Mouse (Mus musculus): ENCODE results near the gene Krt84.
"Not testable (repeated sequence)": the region's sequence is repeated elsewhere in the genome, so short reads cannot be mapped to it uniquely, and the experiment has no call there.

The Krt84 gene

DNA sequence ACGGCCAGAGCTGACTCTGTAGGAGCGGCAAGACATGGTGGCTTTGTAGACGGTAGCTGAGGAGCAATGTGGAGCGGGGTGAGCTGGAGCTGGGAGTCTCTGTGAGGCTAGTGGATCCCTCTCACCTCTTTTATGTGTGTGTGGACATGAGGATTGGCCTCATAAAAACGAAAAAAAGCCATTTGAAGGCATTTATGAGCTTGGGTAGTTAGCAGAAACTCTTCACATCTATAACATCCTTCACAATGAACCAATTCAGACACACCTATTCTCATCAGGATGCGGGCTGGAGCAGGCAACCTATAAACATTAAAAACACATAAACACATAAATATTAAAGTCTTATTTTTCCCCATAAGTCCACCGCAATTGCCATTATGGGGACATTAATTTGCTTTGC, at the start of gene Krt84:
TSS of gene Krt84 (minus strand) at position 101 of the 400 bp plus-strand sequence.
- no peak for DNase-seq (ENCODE audit: low spot score in 2 of 2)

DNA sequence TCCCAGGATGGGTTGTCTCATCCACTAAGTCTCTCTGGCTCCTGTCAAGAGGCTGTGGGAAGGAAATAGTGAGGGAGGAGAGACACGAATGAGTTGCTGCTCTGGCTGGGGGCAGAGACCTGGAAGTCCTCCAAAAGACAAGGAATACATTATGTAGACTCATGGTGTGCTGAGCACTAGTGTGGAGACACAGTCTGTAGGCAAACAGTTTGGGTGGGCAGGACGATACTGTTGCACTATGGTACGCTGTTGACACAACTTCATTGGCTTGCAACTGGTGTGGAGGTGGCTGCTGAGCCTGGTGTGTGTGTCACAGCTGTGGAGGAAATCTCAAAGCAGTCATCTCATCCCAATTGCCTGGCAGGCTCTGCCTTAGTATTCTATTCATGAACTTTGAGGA, 49.1 kb upstream of the Krt84 start:
- DNase-seq (ENCODE audit: low spot score in 2 of 2), result no peak

DNA sequence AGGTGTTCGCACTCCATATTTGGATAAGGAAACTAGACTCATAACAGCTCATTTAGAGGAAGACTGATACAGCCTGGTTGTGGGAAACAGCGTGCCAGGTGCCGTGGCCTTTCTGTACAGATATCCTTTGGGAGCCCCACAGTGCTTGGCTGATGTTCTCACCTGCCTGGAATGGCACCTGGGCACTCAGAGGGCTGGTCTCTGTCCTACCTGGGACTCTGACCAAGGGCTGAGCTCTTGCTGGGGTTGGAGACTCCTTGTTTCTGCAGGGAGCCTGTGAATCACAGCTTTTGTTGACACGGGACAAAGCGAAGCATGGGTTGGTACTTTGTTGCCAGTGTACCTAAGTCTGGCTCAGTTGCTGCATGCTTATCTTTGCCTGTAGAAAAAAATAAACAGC, 42.9 kb upstream of the Krt84 start:
- no peak for DNase-seq (ENCODE audit: low spot score in 2 of 2)

DNA sequence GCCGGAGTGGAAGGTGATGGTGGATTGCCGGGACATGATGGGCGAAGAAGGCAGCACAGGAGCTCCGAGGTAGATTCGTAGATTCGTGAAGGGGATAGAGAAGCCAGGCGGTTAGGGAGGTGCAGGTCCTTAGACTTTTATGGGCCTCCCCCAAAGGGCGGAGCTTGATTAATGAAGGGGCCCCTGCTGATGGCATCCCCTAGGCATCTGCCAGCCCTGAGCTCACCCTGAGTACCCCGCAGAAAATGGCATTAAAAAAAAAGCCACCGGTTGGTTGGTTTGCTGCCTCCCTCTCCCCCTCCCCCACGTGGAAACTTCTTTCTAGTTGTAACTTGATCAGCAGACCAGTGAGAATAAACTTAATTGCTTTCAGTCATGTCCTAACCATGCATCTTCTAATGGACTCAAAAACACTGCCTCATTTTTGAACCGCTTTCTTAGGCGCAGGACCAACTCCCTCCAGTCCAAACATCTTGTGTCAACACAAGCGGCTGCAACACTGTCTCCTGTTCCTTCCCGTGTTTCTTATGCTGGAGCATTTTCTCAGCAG, 41.3 kb upstream of the Krt84 start, which contains the start of gene Krt75:
TSS of gene Krt75 (minus strand) at position 109 of the 550 bp plus-strand sequence.
- DNase-seq (ENCODE audit: low spot score in 2 of 2), result no peak

DNA sequence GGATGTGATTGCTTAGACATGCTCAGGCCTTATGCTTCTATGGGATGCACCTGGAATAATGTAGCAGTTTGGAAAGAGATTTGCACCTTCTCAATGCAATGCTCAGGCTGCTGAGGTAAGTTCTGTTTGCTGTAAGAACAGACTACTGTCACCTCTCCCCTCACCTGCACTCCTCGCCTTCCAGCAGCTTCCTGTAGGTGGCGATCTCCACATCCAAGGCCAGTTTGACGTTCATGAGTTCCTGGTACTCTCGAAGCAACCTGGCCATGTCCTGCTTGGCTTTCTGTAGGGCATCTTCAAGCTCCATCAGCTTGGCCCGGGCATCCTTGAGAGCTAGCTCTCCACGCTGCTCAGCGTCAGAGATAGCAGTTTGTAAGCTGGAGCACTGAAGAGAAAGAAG, 35.2 kb upstream of the Krt84 start:
- DNase-seq (ENCODE audit: low spot score in 2 of 2), result no peak

DNA sequence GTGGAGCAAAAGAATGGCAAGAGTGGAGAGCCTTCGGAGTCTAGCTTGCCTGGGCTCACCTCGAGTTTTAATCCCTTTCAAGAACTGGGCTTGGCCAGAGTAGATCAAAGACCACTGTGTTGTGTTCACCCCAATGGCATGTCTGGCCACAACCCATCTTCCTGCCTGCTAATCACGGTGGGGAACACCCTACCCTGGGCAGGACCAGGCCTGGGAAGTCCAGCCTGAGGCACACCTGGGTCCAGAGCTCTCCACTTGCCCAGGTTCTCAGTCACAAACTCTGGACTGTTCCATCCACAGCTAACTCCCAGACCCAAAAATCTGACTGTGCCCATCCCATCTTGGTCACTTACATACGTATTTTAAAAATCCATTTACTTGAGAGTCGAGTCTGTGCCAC, 30.2 kb upstream of the Krt84 start, which contains the start of gene Krt90:
TSS of gene Krt90 (minus strand) at position 101 of the 400 bp plus-strand sequence.
- no peak for DNase-seq (ENCODE audit: low spot score in 2 of 2)

DNA sequence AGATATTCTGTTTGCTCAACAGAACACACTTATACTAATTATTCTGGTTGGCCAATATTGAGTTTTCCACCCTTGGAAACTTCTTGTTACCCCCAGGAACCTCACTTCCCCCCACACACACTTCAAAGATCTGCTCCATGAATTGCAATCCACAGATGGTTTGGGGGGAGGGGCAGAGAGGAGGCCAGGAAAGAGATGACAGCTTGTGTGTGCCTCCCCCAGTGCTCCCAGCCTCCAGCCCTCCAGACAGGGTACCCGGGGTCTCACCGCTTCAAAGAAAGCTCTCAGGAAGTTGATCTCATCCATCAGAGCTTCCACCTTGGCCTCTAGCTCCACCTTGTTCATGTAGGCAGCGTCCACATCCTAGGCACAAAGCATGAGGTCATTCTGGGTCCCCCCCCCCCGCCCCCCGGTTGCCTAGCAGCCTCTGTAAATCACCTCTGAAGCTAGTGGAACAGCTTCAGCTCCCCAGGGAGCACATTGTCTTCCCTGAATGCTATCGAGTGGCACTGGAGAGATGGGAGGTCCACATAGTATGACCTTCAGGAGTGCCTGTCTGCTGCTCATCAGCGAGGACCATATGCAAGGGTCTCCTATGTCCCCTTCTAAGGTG, 25.5 kb upstream of the Krt84 start:
- DNase-seq (ENCODE audit: low spot score in 2 of 2), result no peak

DNA sequence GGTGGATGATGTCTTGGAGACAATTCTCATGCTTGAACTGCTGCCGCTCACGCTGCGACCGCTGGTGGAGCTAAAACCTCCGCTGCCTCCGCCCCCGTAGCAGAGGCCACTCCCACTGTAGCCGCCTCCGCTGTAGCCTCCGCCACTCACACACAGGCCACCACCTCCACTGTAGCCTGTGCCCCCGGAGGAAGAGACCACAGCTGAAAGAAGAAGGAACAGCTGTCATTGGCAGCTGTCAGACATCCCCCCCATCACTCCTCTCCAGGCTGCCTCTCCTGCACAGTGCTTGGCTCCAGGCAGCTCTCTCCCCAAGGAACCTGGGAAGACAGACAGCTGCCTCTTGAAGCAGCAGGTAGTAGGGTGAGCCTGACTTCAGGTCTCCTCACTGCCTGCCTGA, 20.5 kb upstream of the Krt84 start:
- no peak for DNase-seq (ENCODE audit: low spot score in 2 of 2)

DNA sequence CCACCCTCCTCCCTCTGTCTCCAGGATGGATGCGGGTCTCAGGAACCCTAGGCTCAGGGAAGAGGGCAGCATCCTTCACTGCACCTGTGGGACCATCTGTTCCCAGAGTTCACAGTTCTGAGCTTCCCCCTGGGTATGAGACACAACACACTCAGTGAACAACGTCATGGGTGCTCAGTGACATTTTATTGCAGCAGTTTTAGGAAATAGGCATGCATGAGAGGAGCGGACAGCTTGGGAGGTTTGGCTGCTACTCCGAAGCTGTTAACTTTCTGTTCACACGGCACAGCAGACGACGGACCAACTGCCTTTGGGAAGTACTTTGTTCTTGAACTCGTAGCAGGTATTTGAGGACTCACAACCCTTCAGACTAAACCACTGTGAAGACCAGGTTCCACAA, 19.6 kb upstream of the Krt84 start:
- DNase-seq (ENCODE audit: low spot score in 2 of 2), result no peak

DNA sequence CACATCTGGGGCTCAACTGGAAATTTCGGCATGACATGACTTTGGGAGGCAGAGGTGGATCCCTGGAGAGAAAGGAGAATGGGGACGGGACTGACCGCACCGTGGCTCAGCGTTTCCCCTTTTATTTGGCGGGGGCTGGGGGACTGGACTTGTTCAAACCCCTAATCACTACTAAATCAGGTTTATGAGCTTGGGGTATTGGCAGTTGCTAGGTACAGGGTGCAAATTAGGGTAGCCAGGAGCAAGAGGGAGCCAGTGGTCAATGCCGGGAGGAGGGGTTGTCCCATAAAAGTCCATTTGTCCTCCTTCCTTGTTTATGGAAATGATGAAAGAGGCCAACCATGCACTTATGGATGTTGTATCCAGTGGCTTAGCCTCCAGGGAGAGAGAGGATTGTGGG, 17.9 kb upstream of the Krt84 start, which contains the start of gene Krt82:
TSS of gene Krt82 (minus strand) at position 101 of the 400 bp plus-strand sequence.
- DNase-seq (ENCODE audit: low spot score in 2 of 2), result no peak

DNA sequence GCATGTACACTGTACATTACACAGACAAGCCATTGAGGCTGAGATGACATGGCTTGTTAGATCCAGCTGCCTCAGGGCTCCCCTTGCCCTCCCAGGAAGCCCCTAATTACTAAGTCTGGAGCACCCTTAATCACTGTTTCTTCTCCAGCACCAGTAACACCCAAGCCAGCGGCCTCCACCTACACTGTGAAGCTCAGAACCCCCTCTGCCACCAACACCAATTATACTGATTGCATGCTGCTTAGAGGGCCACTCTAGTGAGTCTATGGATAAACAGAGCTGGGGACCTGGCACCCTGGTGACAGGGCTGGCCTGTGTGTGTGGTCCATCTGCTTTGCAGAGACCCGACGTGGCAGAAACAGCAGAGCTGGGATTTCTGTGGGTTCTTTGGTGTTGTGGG, 11.9 kb upstream of the Krt84 start:
- no peak for DNase-seq (ENCODE audit: low spot score in 2 of 2)

DNA sequence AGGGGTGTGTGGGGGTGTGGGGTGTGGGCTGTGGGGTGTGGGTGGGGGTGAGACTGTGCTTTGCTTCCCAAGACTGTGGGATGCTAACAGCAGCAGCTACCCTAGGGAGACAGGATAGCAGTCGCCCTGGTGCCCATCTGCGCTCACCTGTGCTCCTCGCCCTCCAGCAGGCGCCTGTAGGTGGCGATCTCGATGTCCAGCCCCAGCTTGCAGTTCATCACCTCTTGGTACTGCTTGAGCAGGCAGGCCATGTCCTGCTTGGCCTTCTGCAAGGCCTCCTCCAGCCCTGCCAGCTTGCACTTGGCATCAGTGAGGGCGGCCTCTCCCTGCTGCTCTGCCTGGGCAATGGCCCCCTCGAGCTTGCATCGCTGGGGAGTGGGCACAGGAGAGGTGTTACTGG, 9.9 kb upstream of the Krt84 start:
- no peak for DNase-seq (ENCODE audit: low spot score in 2 of 2)

DNA sequence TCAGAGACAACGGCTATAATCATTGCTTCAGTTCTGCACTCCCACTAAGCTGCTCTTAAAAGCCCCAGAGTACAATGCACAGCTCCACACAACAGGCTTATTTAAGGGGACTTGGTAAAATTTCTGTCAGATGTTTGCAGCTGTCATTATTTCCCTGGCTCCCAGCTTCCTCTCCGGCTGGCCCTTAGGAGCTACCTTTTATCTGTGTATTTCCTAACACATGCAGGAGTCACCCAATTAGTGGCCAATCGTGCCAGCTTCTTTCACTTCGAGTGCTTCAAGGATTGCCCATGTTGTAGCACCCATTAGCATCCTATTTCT, 5.9 kb upstream of the Krt84 start:
- no peak for DNase-seq (ENCODE audit: low spot score in 2 of 2)

DNA sequence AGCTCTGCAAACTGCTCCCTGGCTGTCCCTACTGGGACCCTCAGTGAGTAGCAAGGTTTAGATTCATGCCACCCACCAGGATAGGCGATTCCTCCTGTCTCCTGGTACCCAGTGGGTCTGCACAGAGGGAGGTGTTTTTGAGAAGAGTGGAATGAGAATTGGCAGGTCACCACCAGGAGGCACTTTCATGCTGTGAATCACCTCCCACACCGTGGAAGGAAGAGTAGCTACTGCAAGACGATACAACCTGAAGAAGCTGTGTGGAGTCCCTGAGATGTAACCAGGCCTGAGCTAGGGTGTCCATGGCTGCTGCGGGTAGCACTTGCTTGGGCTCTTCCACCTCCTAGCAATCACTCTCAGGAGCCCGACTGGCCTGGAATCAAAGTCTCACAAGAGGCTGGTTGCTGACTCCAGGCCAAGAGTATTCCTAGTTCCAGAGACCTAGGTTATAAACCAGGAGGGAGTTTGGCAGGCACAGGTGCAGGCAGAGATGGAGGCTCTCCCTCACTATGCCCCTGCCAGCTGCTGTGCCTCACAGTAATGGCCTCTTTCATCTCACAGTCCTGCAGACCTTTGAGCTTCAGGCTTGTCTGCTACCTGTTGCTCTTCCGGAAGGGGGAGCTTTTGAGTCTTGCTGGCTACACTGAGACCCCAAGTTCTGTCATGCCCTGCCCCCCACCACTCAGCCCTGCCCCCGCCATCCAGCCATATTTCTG, 5.4 kb upstream of the Krt84 start:
- DNase-seq (ENCODE audit: low spot score in 2 of 2), result no peak

DNA sequence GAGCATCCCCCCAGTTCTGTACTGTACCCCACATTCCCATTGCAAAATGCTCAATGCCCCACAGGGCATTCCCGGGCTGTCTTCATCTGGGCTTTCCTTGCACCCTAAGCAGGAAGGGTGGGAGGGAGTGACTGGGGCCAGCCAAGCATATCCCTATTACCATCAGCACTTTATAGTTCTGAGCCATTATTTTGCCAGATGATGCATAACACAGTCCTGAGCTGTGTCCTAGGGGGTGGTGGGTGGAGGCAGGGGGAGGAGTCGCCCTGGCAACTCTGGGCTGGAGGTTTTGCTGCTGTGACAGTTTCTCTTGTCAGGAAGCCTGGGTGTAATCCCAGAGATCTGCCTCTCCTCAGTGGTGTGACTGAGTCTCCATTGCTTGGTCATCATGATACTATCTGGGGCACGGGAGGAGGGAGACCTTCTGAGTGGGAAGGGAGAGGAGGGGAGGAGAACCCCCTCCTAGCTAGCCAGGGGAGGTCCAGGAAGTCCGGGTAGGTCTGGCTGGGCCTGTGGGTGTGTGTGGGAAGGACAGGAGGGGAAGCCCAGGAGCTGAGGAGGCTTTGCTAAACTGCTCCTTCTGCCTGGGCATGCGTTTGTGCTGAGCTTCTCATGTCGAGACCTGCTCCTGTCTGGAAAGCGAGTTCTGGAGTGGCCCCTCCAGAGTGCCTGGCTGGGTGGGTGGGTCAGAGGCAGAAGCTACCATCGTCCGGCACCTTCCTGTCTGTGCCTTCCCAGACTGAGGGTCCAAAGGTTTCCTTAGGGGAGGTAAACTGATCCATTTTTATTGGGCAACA, 3.6 kb upstream of the Krt84 start:
- no peak for DNase-seq (ENCODE audit: low spot score in 2 of 2)

DNA sequence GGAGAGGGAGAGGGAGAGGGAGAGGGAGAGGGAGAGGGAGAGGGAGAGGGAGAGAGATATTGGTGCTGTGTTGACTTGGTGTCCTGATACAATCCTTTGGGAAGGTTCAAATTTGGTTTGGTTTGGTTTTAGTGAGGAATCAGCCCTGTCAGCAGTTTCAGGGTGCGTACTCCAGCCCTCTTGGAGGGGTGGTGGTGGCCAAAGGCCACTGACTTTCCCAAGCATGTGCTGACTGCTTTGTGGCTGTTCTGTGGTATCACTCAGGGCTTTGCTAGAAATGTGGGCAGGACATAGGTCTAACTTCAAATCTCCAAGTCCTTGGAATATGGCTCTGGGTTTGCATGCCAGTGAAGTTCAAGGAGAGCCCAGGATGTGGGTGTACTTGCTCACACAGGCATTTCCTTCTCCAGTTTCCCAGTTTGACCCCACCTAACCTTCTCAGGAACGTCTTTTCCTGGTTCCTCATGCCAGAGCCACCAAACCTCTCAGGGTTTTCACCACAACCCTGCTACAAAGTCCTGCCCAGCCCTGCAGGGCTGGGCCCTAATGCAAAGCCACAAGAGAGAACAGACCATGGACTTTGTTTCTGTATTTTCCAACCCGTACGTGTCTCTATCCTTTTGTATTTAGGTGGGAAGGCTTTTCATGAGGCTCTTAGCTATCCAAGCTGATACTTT, 9.9 kb downstream of the Krt84 start:
- DNase-seq (ENCODE audit: low spot score in 2 of 2), result no peak

DNA sequence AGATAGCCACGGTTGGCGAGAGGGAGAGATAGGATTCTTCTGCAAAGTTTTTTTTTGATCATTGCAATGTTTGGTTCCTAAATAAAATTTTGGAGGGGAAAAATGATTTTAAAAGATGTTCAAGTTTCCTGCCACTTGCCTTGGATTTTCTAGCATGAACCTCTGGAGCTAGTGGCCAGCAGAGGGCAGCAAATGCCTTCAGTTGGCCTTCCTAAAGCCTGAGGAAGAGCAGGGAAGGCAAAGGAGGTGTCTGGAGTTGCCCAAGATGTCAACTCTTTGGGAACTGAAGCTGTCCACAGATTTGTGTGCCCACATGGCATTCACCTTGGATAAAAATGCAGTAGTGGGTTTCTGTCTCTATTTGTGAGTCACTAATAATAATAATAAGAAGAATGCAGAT, 12.8 kb downstream of the Krt84 start:
- DNase-seq (ENCODE audit: low spot score in 2 of 2), result peak in 1 of 2 experiments; percentile 8

DNA sequence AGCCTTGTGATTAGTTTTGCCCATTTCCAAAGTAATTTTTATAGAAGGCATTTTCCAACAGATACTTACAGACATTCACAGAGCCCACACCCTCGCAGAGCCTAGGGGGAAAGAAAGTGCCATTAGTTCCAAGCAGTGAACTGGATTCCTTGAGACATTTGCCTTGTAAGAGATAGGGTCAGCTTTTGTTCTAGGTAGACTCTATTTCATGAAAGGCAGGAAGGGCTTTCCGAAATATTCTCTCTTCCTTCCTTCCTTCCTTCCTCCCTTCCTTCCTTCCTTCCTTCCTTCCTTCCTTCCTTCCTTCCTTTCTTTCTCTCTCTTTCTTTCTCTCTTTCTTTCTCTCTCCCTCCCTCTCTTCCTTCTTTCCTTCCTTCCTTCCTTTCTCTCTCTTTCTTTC, 15.5 kb downstream of the Krt84 start, which contains the start of gene Gm49425:
TSS of gene Gm49425 (minus strand) at position 101 of the 400 bp plus-strand sequence.
- not testable (repeated sequence) for DNase-seq (ENCODE audit: low spot score in 2 of 2)

DNA sequence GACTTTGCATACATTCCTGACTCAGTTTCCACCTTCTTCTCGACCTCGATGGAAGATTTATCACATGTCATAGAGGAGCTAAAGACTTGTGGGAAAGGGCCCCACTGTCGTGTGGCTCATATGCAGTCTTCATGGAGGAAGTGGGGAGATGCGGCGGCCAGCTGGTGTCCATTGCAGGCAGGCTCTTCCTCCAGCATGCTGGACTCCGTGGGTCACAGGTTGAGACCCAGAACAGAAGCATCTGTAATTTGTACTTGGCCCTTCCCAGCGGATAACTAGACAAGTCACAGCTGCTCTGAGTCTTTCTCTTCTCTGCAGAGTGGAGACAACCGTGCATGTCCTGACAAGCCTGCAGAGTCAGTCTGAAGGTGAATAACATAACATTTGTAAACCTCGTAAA, 24.4 kb downstream of the Krt84 start:
- DNase-seq (ENCODE audit: low spot score in 2 of 2), result no peak

DNA sequence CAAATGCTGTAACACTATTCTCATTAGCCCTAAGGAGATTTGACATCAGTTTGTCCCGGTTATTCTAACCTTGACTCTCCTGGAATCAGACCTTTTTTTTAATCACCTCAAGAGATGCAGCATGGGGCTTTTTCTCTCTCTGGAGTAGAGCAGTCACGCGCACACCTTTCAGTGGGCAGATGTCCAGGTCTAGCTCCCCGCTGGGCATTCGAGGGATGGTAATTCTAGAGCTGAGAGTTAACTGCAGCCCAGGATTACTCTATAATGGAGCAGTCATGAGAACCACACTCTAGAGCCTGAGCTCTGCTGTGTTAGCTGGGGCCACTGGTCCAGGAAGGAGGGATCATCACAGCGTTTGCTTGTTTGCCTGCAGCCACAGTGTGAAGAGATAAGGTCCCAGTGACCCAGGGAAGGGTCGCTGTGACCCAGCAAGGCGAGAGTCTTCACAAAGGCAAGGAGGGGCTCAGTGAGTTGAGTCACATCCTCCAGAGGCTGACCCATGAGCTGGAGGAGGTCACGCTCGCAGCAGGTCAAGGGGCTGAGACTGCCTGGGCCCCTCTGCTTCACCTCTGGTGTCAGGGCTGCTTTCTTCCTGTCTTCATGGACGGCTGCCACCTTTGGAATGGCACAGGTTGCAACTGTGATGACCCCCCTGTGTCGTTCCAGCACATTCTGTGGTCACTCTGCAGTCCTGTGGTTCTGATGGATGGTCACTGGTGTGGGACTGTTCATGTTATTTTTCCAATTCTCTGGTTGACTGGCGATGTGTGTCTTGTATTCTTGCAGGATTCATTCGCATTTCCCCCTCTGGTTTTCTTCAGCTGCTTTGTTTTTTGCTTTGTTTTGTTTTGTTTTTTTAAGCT, 25.5 kb downstream of the Krt84 start:
- no peak for DNase-seq (ENCODE audit: low spot score in 2 of 2)

DNA sequence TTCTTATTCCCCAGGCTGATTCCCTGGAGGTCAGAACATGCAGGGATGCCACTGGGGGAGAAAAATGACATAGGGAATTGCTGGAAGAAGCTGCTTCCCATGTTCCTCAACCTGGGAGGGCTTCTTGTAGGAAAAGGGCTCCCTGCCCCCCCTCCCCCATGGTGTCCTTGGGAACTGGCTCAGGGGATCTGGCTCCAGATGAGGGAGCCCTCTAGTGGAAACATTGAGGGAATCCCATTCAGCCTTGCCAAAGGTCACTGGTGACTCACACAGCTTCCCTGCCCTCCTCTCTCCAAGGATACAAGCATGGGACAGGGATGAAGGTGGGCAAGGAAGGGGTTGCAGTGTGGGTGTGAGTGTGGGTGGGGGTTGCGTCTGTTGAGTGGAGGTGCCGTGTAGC, 35.4 kb downstream of the Krt84 start:
- no peak for DNase-seq (ENCODE audit: low spot score in 2 of 2)

Measured in spleen, postnatal 36 days (tissue).